Mouse (Mus musculus) erythroblast, embryonic 14.5 days (primary cell): Measurements from ENCODE around the gene Capn1.

Experiments used
- GATA1 ChIP-seq: IDR thresholded peaks from 2 replicates; pipeline ENCODE4 v1.6.1; 2012; ENCODE audit warnings: low read length, inconsistent platforms, mixed read lengths
- TAL1 ChIP-seq: IDR thresholded peaks from 3 replicates; pipeline ENCODE4 v1.6.1; 2012; ENCODE audit warnings: low read length, inconsistent platforms, mixed read lengths

- TF ChIP-seq GATA1 (no peak), TAL1 (no peak)
Observed at GRCm38 (mm10) chr19:6056696-6057095, 41.0 kb upstream of the Capn1 start.
